Mouse (Mus musculus): ENCODE measurements around the gene Hmga2. TPM values are rescaled to one million over a fixed set of nuclear protein-coding genes. Genes with fewer than 3 reads are reported as not detected.
A peak's percentile ranks its signal among the peaks of the same experiment; 100 is the strongest.
"Not testable (repeated sequence)": the region's sequence is repeated elsewhere in the genome, so short reads cannot be mapped to it uniquely, and the experiment has no call there.

The Hmga2 gene
- polyA plus RNA-seq, 1 experiment from 2014 or later, result 61.0 TPM

GRCm38 (mm10) chr10:120384040-120384439 is 92.2 kb downstream of the Hmga2 start:
- 72% methylated on average over 7 of the region's 7 CpGs for WGBS
- ATAC-seq (replicated peaks; ENCODE audit: low FRiP score, low TSS enrichment, low read depth) (no peak), DNase-seq (ENCODE audit: low spot score) (peak; percentile 51)
- no peak overlapping the region for H3K27ac ChIP-seq (ENCODE audit: low read depth)
- H3K9me3 ChIP-seq (ENCODE audit: control insufficient read depth, low read length), result no peaks in the 10 kb centered on the region
- H3K36me3 ChIP-seq (ENCODE audit: control insufficient read depth, insufficient read depth, low read length), result peaks cover 16% of the 10 kb centered on the region; the same call in 1 of the 2 replicates
- no peak overlapping the region for H3K4me3 ChIP-seq (ENCODE audit: low read depth, low read length)
- no peaks in the 10 kb centered on the region for H3K27me3 ChIP-seq (replicated peaks; ENCODE audit: control insufficient read depth, insufficient read depth, low read length)
- H3K9ac ChIP-seq (ENCODE audit: low read length), result no peak overlapping the region
- H3K4me1 ChIP-seq (replicated peaks; ENCODE audit: control insufficient read depth, insufficient read depth, low read length), result peaks cover 39% of the 10 kb centered on the region
- H3K4me2 ChIP-seq (ENCODE audit: low read length), result no peak overlapping the region

GRCm38 (mm10) chr10:120377795-120378194 is 98.5 kb downstream of the Hmga2 start:
- peaks cover 23% of the 10 kb centered on the region; the same call in 1 of the 2 replicates for H3K36me3 ChIP-seq (ENCODE audit: control insufficient read depth, insufficient read depth, low read length)
- no peak overlapping the region for H3K9ac ChIP-seq (ENCODE audit: low read length)
- H3K4me2 ChIP-seq (ENCODE audit: low read length), result peak overlapping the region; percentile 6; the same call in 1 of the 2 replicates
- H3K4me3 ChIP-seq (ENCODE audit: low read depth, low read length), result no peak overlapping the region
- ATAC-seq (replicated peaks; ENCODE audit: low FRiP score, low TSS enrichment, low read depth), result no peak
- peaks cover 23% of the 10 kb centered on the region for H3K4me1 ChIP-seq (replicated peaks; ENCODE audit: control insufficient read depth, insufficient read depth, low read length)
- peak overlapping the region; percentile 38; the same call in 1 of the 2 replicates for H3K27ac ChIP-seq (ENCODE audit: low read depth)
- H3K9me3 ChIP-seq (ENCODE audit: control insufficient read depth, low read length), result no peaks in the 10 kb centered on the region
- no peak for DNase-seq (ENCODE audit: low spot score)
- WGBS, result 75% methylated on average over 3 of the region's 3 CpGs
- no peaks in the 10 kb centered on the region for H3K27me3 ChIP-seq (replicated peaks; ENCODE audit: control insufficient read depth, insufficient read depth, low read length)

GRCm38 (mm10) chr10:120377327-120377752 is 98.9 kb downstream of the Hmga2 start:
- H3K9ac ChIP-seq (ENCODE audit: low read length), result no peak overlapping the region
- peak; percentile 70 for DNase-seq (ENCODE audit: low spot score)
- H3K27ac ChIP-seq (ENCODE audit: low read depth), result peak overlapping the region; percentile 38; the same call in 1 of the 2 replicates
- peaks cover 28% of the 10 kb centered on the region; the same call in 1 of the 2 replicates for H3K36me3 ChIP-seq (ENCODE audit: control insufficient read depth, insufficient read depth, low read length)
- peak overlapping the region; percentile 6; the same call in 1 of the 2 replicates for H3K4me2 ChIP-seq (ENCODE audit: low read length)
- ATAC-seq (replicated peaks; ENCODE audit: low FRiP score, low TSS enrichment, low read depth), result peak; percentile 44
- 29% methylated on average over 19 of the region's 19 CpGs for WGBS
- H3K9me3 ChIP-seq (ENCODE audit: control insufficient read depth, low read length), result no peaks in the 10 kb centered on the region
- no peaks in the 10 kb centered on the region for H3K27me3 ChIP-seq (replicated peaks; ENCODE audit: control insufficient read depth, insufficient read depth, low read length)
- H3K4me1 ChIP-seq (replicated peaks; ENCODE audit: control insufficient read depth, insufficient read depth, low read length), result peaks cover 23% of the 10 kb centered on the region
- no peak overlapping the region for H3K4me3 ChIP-seq (ENCODE audit: low read depth, low read length)

GRCm38 (mm10) chr10:120375438-120375837 is 100.8 kb downstream of the Hmga2 start:
- whole genome bisulfite sequencing, result 83% methylated on average over 14 of the region's 14 CpGs
- peaks cover 28% of the 10 kb centered on the region; the same call in 1 of the 2 replicates for H3K36me3 ChIP-seq (ENCODE audit: control insufficient read depth, insufficient read depth, low read length)
- DNase-seq (ENCODE audit: low spot score) (no peak), ATAC-seq (replicated peaks; ENCODE audit: low FRiP score, low TSS enrichment, low read depth) (no peak)
- H3K9ac ChIP-seq (ENCODE audit: low read length), result no peak overlapping the region
- no peak overlapping the region for H3K4me3 ChIP-seq (ENCODE audit: low read depth, low read length)
- H3K27me3 ChIP-seq (replicated peaks; ENCODE audit: control insufficient read depth, insufficient read depth, low read length), result no peaks in the 10 kb centered on the region
- no peak overlapping the region for H3K27ac ChIP-seq (ENCODE audit: low read depth)
- H3K4me2 ChIP-seq (ENCODE audit: low read length), result no peak overlapping the region
- no peaks in the 10 kb centered on the region for H3K9me3 ChIP-seq (ENCODE audit: control insufficient read depth, low read length)
- peaks cover 30% of the 10 kb centered on the region for H3K4me1 ChIP-seq (replicated peaks; ENCODE audit: control insufficient read depth, insufficient read depth, low read length)

- Histone ChIP-seq H3K36me3 (ENCODE audit: control insufficient read depth, insufficient read depth, low read length) (peaks cover 24% of the 10 kb centered on the region; the same call in 1 of the 2 replicates), H3K4me3 (ENCODE audit: low read depth, low read length) (no peak overlapping the region), H3K9me3 (ENCODE audit: control insufficient read depth, low read length) (no peaks in the 10 kb centered on the region), H3K4me1 (replicated peaks; ENCODE audit: control insufficient read depth, insufficient read depth, low read length) (peaks cover 37% of the 10 kb centered on the region), H3K27me3 (replicated peaks; ENCODE audit: control insufficient read depth, insufficient read depth, low read length) (no peaks in the 10 kb centered on the region), H3K4me2 (ENCODE audit: low read length) (peak overlapping the region; percentile 13; the same call in 1 of the 2 replicates), H3K9ac (ENCODE audit: low read length) (no peak overlapping the region), H3K27ac (ENCODE audit: low read depth) (peak overlapping the region; percentile 24)
- ATAC-seq (replicated peaks; ENCODE audit: low FRiP score, low TSS enrichment, low read depth), result peak; percentile 64
- 26% methylated on average over 10 of the region's 10 CpGs for WGBS
- DNase-seq (ENCODE audit: low spot score), result no peak
Observed at GRCm38 (mm10) chr10:120371215-120371614, 105.1 kb downstream of the Hmga2 start.

DNA sequence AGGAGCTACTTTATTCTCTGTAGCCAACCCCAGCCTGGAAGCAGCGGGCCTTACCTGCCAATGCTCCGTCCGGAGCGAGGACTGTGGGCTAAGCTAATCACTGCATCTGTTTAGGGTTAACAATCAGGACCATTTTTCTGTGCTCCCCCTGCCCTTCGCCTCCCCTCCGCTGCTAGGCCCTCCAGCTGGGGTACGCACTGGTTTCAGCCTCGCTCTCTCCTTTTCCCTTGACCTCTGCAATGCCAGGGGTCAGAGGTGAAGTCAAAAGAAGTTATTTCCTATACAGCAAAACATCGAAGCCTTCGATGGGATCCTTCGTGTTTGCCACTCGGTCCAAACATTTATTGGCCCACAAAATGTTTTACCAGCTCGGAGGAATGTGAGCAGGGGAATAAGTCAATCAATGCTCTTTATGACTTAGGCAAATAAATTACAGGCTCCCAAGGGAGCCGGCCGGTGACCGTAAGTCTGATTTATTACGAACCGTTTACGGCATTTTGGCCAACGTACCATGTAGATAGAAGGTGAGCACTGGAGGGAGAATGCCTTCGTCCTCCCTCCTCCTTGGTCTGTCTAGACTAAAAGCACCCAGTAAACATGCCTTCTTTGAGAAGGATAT is 107.0 kb downstream of the Hmga2 start:
- Histone ChIP-seq H3K9ac (ENCODE audit: low read length) (no peak overlapping the region), H3K4me3 (ENCODE audit: low read depth, low read length) (no peak overlapping the region), H3K4me1 (replicated peaks; ENCODE audit: control insufficient read depth, insufficient read depth, low read length) (peaks cover 56% of the 10 kb centered on the region), H3K36me3 (ENCODE audit: control insufficient read depth, insufficient read depth, low read length) (peaks cover 15% of the 10 kb centered on the region; the same call in 1 of the 2 replicates), H3K27ac (ENCODE audit: low read depth) (peak overlapping the region; percentile 58), H3K4me2 (ENCODE audit: low read length) (peak overlapping the region; percentile 24), H3K9me3 (ENCODE audit: control insufficient read depth, low read length) (no peaks in the 10 kb centered on the region), H3K27me3 (replicated peaks; ENCODE audit: control insufficient read depth, insufficient read depth, low read length) (no peaks in the 10 kb centered on the region)
- no peak for DNase-seq (ENCODE audit: low spot score)
- 35% methylated on average over 21 of the region's 21 CpGs for WGBS
- no peak for ATAC-seq (replicated peaks; ENCODE audit: low FRiP score, low TSS enrichment, low read depth)

DNA sequence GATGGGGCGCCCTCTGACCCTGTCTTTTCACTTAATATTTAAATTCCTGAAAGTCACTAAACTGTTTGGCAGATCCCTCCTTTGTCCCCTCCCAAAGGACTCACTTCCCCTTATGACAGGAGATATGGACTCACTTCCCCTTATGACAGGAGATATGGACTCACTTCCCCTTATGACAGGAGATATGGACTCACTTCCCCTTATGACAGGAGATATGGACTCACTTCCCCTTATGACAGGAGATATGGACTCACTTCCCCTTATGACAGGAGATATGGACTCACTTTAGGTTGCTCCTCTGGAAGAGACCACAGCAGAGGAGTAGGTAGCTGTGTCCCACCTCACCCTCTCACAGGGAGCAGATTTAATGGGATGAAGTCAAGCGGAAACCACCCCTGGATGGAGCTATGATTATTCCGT is 110.1 kb downstream of the Hmga2 start:
- Histone ChIP-seq H3K9ac (ENCODE audit: low read length) (0 out of 2 replicates have a peak overlapping the region, but pooled peaks have one; percentile 1), H3K4me1 (replicated peaks; ENCODE audit: control insufficient read depth, insufficient read depth, low read length) (peaks cover 55% of the 10 kb centered on the region), H3K36me3 (ENCODE audit: control insufficient read depth, insufficient read depth, low read length) (peaks cover 16% of the 10 kb centered on the region), H3K27ac (ENCODE audit: low read depth) (peak overlapping the region; percentile 86), H3K4me2 (ENCODE audit: low read length) (peak overlapping the region; percentile 29)
- not testable (repeated sequence) for H3K4me3 ChIP-seq (ENCODE audit: low read depth, low read length); H3K9me3 ChIP-seq (ENCODE audit: control insufficient read depth, low read length); ATAC-seq (replicated peaks; ENCODE audit: low FRiP score, low TSS enrichment, low read depth); H3K27me3 ChIP-seq (replicated peaks; ENCODE audit: control insufficient read depth, insufficient read depth, low read length); DNase-seq (ENCODE audit: low spot score)
- 72% methylated on average over 3 of the region's 3 CpGs for WGBS

DNA sequence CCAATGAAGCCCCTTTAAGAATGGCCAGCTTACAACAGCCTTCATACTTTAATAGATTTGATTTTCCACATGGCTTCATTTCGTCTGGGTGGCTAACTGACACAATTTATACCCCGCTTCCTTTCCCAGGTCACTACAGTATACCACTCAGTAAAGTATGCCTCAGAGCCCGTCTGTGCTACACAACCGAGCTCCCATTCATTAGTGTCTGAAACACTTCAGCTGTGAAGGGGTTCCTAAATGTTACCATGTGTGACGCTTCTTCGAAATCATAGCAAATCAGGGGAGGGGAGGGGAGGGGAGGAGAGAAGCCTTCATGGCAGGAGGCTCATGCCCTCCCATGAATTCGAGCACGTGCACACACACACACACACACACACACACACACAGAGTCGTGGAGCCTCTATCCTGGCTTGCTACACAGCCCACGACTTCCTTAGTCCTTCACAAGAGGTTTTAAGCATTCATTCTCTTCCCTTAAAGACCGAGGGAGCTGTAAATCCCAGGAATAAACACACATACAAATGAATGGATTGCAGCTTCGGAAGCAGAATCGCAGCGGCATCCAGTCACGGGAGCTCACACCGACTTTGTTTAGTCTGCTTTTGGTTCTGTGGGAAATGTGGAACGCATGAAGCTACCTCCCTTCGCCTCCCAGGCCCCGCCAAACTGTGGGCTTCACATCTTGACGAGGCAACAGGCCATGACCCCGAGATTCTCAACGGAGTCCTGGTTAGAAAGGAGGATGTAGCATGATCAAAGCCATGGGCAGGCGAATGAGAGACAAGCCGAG is 110.7 kb downstream of the Hmga2 start:
- ATAC-seq (replicated peaks; ENCODE audit: low FRiP score, low TSS enrichment, low read depth) (peak; percentile 75), DNase-seq (ENCODE audit: low spot score) (peak; percentile 69)
- H3K4me2 ChIP-seq (ENCODE audit: low read length), result peak overlapping the region; percentile 29
- H3K9me3 ChIP-seq (ENCODE audit: control insufficient read depth, low read length), result no peaks in the 10 kb centered on the region
- no peaks in the 10 kb centered on the region for H3K27me3 ChIP-seq (replicated peaks; ENCODE audit: control insufficient read depth, insufficient read depth, low read length)
- peaks cover 53% of the 10 kb centered on the region for H3K4me1 ChIP-seq (replicated peaks; ENCODE audit: control insufficient read depth, insufficient read depth, low read length)
- 22% methylated on average over 24 of the region's 24 CpGs for WGBS
- peak overlapping the region; percentile 86 for H3K27ac ChIP-seq (ENCODE audit: low read depth)
- H3K36me3 ChIP-seq (ENCODE audit: control insufficient read depth, insufficient read depth, low read length), result peaks cover 16% of the 10 kb centered on the region
- H3K9ac ChIP-seq (ENCODE audit: low read length), result 0 out of 2 replicates have a peak overlapping the region, but pooled peaks have one; percentile 1
- no peak overlapping the region for H3K4me3 ChIP-seq (ENCODE audit: low read depth, low read length)

Measured in intestine, embryonic 14.5 days (tissue).